Mouse (Mus musculus): ENCODE measurements at regions not wholly inside any gene's neighbourhood (a gene's known extent, or its start where the extent isn't known, plus 50 kb on each side); places are given as distances from the start of the nearest gene placed in this dataset.

GRCm38 (mm10) chr6:53143846-53144584 is 75.6 kb upstream of the Jazf1 start:
- DNase-seq (ENCODE audit: low spot score in 2 of 2): peak; percentile 36 to 60

DNA sequence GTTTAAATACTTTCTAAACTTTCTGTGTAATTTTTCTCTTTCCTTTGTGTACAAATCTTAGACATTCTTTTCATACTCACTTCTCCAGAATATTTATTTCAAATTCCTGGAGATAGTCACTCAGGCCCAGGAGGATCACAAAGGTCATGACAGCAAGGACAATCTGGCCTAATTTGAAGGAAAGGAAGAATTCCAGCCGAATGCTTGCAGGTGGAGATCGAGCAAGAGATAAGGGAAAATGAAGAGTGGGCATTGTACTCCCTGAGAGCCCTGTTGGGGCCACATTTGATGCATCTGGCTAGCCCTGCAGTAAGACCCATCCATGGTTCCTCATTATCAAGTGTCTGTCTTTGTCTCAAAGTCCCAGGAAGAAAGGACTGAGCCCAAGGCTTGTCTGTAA is 66.0 kb upstream of the Jazf1 start:
- no peak for DNase-seq (ENCODE audit: low spot score in 2 of 2)

DNA sequence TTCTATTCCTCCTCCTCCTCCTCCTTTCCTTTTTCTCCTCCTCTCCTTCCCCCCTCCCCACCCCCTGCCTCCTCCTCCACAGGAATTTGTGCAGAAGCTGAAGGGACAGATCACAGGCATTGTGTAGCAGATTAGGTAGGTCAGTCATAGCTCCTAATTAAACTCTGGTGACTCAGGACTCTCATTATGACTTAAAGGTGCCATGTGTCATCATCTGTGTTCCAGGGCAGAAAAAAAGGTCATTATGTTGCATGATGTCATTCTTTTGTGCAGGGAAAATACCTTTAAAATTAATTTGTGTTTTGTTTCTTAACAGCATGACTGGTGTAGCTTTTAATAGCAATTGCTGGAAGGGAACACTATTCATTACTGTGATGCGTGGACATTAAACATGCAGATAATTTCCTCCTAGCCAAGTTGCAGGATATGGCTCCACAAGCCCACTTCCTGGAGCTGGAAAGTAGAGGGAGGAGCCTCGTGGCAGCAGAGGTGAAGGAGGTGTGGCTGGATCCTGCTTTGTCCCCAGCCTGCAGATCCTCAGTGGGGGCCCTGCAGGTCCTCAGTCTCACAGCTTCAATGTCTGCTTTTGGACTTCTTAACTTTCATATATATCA is 62.4 kb upstream of the Jazf1 start:
- no peak for DNase-seq (ENCODE audit: low spot score in 2 of 2)

DNA sequence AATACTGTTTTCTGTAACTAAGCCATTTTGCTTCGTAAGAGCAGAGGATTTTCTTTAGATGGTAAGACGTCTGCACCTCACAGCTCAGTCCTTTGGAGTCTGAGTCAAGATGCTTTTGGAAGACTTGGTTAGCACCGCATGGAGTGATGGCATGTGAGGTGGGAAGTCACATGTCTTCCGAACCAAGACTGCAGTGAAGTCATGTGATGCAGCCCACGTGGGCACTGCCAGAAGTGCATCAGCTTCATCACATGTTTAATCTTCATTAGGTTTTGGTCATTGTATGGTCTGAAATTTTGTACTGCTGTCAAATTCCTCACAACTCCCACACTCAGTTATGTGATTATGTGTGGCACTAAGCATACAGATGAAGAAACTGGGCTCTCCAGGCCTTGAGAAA is 58.3 kb upstream of the Jazf1 start:
- DNase-seq (ENCODE audit: low spot score in 2 of 2): no peak

- no peak for DNase-seq (ENCODE audit: low spot score in 2 of 2)
Measured at GRCm38 (mm10) chr6:53124800-53125450, 56.5 kb upstream of the Jazf1 start.

- DNase-seq (ENCODE audit: low spot score in 2 of 2): no peak
Measured at GRCm38 (mm10) chr6:53120385-53120784, 52.0 kb upstream of the Jazf1 start.
